Mouse (Mus musculus): Measurements from ENCODE around the gene Zcchc14.
"Not testable (repeated sequence)": the region's sequence is repeated elsewhere in the genome, so short reads cannot be mapped to it uniquely, and the experiment has no call there.

Zcchc14 gene

DNA sequence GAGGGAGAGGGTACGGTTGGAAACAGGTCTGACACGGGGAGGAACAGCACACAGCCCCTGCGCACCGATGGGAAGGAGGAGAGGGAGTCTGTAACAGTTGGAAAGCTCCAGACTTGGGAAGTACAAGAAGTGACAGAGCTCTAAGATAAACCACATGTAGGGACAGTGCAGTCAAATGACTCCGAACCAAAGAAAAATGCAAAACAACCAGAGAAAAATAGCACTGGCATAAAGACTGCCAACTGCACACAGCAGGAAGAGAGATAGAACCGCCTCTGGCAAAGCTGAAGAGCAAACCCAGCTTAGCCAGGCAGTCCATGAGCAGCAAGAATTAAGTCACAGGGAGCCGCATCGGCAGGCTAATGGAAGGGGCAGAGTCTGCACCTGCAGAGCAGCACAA lies 29.7 kb downstream of the Zcchc14 start:
- DNase-seq (ENCODE audit: low spot score in 2 of 2), result no peak

DNA sequence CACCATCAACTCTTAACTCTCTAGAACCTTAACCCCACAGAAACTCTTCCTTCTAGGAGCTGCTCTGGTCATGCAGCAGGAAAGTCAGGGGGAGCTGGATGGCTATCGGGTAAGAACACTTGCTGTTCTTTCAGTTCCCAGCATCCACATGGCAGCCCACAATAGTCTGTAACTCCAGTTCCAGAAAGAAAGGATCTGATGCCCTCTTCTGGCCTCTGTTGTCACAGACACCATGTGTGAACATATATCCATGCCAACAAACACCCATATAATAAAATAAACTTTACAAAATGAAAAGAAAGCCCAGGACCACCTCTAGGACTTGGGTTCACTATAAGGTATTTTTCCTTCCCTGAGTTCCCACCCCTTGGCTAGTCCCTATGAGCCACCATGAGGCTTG lies 30.8 kb downstream of the Zcchc14 start:
- no peak for DNase-seq (ENCODE audit: low spot score in 2 of 2)

GRCm38 (mm10) chr8:121620801-121621516 lies 31.7 kb downstream of the Zcchc14 start:
- no peak for DNase-seq (ENCODE audit: low spot score in 2 of 2)

DNA sequence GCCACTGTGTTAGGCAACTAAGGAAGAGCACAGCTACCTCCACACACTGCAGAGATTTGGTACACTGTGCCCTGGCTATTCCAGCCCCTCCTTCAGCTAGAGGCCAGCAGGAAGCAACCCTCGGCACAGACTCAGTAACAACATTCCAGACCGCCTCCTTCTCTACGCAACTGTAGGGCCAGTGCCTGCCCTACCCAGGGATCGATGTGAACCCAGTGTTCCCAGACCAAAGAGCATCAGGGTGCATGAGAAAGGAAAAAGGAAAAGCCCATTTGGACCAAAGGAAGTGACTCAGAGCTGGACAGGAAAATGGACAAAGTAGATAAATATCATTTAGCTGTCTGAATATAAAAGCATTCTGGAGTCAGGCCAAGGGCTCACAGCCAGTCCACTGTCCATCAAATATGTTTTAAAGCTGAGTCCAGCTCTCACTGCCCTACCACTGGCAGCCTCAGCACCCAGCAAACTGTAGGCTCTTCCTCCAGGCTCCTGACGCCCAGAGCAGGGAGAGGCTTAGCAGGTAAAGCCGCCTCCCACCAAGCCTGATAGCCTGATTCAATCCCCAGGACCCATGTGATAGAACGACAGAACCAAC lies 33.2 kb downstream of the Zcchc14 start:
- no peak for DNase-seq (ENCODE audit: low spot score in 2 of 2)

DNA sequence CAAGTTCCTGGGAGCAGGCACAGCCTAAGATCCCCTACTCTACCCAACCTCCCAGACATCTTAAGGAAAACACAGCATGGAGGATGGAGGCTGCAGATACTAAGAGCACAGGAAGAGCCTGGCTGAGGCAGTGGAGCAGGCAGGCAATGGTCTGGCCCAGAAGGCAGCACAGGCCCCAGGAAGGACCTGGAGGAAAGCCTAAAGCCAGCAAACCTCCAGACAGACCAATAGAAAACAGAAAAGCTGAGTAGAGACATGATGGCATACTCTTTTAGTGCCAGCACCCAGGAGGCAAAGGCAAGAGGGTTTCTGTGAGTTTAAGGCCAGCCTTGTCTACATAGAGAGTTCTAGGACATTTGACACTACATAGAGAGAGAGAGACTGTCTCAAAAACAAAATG lies 39.3 kb downstream of the Zcchc14 start:
- no peak for DNase-seq (ENCODE audit: low spot score in 2 of 2)

- DNase-seq (ENCODE audit: low spot score in 2 of 2), result no peak
Observed at GRCm38 (mm10) chr8:121609916-121610315, 42.8 kb downstream of the Zcchc14 start.

DNA sequence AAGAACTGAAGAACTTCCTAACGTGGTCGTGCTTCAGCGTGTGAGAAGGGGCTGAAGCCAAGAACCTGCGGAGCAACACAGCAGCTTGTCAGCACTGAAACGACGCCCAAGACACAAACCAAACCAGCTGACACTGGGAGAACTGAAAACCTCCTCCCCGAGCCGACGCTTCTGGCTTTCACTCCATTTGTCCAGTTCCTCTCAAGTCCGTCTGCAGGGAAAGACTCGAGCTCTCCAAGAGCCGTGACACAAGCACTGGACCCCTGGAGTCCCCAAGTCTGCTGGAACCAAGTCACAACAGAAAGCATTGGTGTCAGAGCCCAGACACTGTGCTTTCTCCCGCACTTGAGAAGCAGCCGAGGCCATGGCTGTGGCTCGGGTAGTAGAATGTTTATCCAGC lies 43.5 kb downstream of the Zcchc14 start:
- no peak for DNase-seq (ENCODE audit: low spot score in 2 of 2)

DNA sequence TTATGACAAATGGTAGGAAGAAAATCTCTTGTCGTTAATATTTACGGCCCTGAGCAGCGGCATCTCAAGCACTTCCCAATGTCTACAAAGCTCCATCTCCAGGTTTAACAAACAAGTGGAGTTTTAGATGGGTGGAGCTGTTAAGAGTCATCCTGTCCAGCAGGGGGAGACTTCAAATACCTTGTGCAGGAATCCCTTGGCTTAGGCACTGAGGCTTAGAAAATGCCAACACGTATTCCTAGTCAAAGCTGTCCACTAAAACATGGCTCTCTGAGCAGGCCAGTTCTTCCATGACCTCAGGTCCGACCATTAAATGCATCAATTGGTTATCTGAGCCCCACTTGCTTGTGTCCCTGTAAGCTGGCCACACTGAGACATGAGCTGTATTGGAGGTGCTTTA lies 45.0 kb downstream of the Zcchc14 start:
- DNase-seq (ENCODE audit: low spot score in 2 of 2), result no peak

- no peak for DNase-seq (ENCODE audit: low spot score in 2 of 2)
Observed at GRCm38 (mm10) chr8:121603801-121604200, 48.9 kb downstream of the Zcchc14 start.

GRCm38 (mm10) chr8:121602860-121603259 lies 49.8 kb downstream of the Zcchc14 start:
- DNase-seq (ENCODE audit: low spot score in 2 of 2), result peak; percentile 84 to 85

GRCm38 (mm10) chr8:121602411-121602810 lies 50.3 kb downstream of the Zcchc14 start:
- DNase-seq (ENCODE audit: low spot score in 2 of 2), result no peak

DNA sequence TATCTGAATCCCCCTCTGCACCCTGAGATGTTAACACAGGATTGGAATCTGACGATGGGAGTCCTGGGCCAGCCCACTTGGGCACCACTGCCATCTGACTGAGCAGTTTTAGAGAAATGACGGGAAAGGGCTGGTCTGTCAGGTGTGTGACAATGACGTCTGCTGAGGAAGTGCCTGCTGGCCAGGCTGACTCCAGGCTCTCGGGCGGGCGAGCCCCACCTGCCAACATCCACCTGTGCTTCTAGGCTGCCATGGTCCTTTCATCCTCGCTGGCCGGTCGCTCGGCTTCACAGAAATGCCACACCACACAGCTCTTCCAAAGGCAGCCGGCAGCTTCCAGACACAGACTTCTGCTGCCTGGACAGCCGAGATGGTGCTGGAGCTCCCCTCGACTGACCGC lies 52.9 kb downstream of the Zcchc14 start:
- no peak for DNase-seq (ENCODE audit: low spot score in 2 of 2)

DNA sequence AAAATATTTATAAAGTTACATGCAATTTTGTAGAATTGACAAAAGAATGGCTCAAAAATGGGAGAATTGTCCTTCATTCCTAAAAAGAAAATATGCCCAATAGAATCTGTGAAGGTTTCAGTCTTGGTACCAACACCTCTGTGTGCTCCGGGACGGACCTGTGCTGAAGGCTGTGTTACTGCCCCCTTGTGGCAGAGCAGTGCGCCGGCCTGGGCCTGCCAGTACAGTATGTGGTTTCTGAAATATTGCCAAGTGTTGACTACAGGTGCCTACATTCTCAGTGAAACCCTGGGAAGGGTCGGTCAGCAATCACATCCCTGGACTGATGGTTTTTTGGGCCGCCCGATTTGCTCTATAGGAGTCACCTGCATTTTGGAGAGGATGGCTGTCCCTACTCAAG lies 53.8 kb downstream of the Zcchc14 start:
- DNase-seq (ENCODE audit: low spot score in 2 of 2), result peak; percentile 66 to 74

GRCm38 (mm10) chr8:121598190-121598589 lies 54.5 kb downstream of the Zcchc14 start:
- no peak for DNase-seq (ENCODE audit: low spot score in 2 of 2)

- not testable (repeated sequence) for DNase-seq (ENCODE audit: low spot score in 2 of 2)
Observed at GRCm38 (mm10) chr8:121597492-121597891, 55.2 kb downstream of the Zcchc14 start.

- DNase-seq (ENCODE audit: low spot score in 2 of 2), result no peak
Observed at GRCm38 (mm10) chr8:121593983-121594382, 58.7 kb downstream of the Zcchc14 start.

GRCm38 (mm10) chr8:121593293-121593692 lies 59.4 kb downstream of the Zcchc14 start:
- DNase-seq (ENCODE audit: low spot score in 2 of 2), result no peak

- no peak for DNase-seq (ENCODE audit: low spot score in 2 of 2)
Observed at GRCm38 (mm10) chr8:121591178-121592066, 61.3 kb downstream of the Zcchc14 start.

- peak; percentile 94 to 97 for DNase-seq (ENCODE audit: low spot score in 2 of 2)
Observed at GRCm38 (mm10) chr8:121590203-121591177, 62.2 kb downstream of the Zcchc14 start, which contains the start of gene Map1lc3b. Map1lc3b (plus strand) TSS chr8:121590361.

GRCm38 (mm10) chr8:121589205-121589726 lies 63.4 kb downstream of the Zcchc14 start:
- no peak for DNase-seq (ENCODE audit: low spot score in 2 of 2)

GRCm38 (mm10) chr8:121588750-121589149 lies 64.0 kb downstream of the Zcchc14 start:
- no peak for DNase-seq (ENCODE audit: low spot score in 2 of 2)
